Mouse (Mus musculus) layer of hippocampus, postnatal 14 days (tissue): ENCODE data around the gene Masp2. TPM values are rescaled to one million over a fixed set of nuclear protein-coding genes. Genes with fewer than 3 reads are reported as not detected.

Experiments used
- DNase-seq, 2 experiments: peaks; one replicate each; pipeline ENCODE4 v3.0.0; 2021 to 2022; ENCODE audit warnings: low spot score in 2 of 2, mixed read lengths in 1 of 2
- total RNA-seq, 2 experiments: library from RNA; stranded (reverse); gene quantifications; 2 replicates each; pipeline ENCODE4 v1.2.3; 2021

The Masp2 gene
- total RNA-seq, 2 experiments from 2014 or later = 1.0 to 1.8 TPM

DNA sequence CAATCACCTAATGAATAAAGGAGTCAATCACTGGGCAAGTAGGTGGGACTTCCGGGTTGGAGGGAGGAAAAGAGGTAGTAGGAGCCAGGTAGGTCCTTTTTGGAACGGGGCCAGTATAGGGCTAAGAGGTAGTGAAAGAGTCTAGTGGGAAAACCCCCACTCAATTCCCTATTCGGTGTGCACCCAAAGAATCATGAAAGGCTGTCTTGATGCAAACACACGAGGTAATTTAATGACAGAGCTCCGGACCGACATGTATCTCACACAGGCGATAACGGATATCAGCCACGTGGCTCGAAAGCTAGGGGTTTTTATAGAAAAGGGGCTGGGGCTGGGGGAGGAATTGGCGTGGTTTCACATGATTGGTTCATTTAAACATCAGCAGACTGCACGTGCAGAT, 3.5 kb upstream of the Masp2 start:
- DNase-seq = no peak

DNA sequence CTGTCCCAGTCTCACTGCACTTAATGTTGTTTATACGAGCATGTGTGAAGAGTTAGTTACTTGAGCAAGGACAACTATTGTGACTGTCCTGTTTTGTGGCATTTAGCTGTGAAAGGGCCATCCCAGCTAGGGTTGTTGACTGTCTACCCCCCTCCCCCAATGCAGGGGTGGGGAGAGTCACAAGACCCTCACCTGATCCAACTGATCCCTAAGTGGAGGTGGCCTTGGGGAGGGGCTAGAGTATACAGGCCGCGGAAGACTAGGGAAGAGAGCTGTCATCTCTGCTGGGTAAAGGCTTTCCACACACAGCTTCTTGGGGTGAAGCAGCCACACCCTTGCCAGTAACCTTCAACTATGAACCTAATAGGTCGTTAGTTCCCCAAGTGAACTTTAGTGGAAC, 2.0 kb upstream of the Masp2 start:
- DNase-seq = no peak

DNA sequence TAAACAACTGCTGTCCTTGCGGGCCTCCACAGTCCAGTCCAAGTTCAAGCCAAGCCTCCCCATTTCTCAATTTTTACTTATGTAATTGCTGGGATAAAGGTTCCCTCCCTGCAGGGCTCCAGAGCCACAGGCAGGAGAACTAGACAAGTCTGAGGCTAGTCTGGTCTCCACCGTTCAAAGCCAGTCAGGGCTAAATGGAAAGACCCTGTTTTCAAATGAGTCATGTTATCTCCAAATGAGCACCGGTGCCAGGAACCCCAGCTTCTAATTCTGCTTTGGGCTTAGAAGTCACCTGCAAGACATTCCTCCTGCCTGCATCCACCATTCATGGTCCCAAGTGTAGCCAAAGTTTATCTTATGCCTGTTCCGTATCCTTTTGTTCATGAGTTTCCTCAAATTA, 483 bp upstream of the Masp2 start:
- DNase-seq = no peak

GRCm38 (mm10) chr4:148603376-148604139, 1.2 kb downstream of the Masp2 start:
- no peak for DNase-seq

DNA sequence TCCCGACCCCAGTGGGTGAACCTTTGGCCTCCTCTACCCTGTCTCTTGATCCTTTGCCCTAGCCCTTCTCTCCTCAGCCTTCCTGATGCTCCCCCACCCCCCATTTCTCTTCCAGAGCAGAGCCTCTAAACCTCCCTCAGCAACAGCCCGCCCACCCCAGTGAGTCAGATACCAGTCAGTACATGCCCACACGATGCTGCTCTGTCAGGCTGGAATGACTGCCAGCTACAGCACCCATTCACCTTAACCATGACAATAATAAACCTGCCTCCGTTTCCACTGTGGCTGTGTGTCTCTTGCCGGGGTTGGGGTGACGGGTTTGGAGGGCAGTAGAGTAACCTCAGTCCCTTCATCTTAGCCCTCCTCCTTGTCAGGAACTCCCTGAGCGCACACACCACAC, 1.8 kb downstream of the Masp2 start:
- peak in 1 of 2 experiments; percentile 53 for DNase-seq

DNA sequence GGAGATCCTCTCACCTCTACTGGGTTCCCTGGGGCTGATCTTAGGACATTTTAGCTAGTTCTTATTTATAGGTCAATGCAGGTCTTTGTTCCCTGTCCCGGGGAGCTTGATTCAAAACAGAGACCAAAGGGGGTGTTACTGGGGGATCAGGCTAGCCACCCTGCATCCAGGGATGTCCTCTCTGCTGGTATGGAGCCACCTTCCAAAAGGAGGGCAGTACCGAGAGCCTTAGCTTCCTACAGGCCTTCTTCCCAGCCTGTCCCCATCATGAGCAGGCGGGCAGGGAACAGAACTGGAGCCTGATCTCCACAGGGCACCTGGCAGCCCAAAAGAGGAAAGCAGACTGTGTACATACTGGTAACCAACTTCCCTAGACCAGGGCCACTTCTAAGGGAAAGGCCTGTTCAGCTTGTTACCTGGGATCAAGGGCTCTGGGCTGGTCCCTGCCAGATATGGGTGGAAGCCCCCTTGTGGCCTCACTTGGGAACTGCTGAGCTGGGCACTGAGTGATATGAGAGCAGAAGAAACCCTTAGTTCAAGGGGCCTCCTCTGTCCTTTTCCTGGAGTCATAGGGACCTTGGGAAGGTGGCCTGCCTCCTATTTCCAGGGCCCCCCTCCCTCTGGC, 2.3 kb downstream of the Masp2 start:
- peak; percentile 62 to 69 for DNase-seq

DNA sequence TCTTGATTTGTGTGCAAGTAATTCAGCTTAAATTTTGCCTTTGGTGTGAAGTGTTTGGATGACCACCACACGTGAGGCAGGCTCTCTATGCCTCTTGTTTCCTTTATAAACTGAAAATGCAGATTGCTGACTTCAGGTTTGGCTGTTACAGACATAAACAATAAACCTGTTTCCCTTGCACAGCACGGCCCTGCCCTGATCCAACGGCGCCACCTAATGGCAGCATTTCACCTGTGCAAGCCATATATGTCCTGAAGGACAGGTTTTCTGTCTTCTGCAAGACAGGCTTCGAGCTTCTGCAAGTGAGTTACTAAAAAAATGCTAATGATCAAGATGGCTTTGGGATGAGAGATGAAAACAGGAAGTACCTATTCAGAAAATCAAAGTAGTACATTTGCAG, 5.4 kb downstream of the Masp2 start:
- DNase-seq = peak; percentile 54 to 76

DNA sequence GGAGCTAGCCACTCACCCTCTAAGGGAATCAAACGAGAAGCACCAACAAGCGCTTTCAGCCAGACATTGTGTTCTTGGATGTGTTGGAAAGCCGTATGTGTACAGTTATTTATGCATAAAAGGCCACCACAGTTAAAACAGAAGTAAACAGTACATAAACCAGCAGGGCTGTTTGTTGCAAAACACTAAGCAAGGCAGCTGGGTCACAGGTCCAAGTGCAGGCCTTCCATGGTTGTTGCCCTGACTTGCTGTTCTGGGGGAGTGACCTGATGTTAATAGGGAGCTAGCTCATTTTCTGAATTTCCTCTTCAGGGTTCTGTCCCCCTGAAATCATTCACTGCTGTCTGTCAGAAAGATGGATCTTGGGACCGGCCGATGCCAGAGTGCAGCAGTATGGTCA, 7.5 kb downstream of the Masp2 start:
- no peak for DNase-seq

GRCm38 (mm10) chr4:148610631-148611364, 8.4 kb downstream of the Masp2 start:
- no peak for DNase-seq

- DNase-seq = no peak
Measured at GRCm38 (mm10) chr4:148612557-148612956, 10.2 kb downstream of the Masp2 start.

DNA sequence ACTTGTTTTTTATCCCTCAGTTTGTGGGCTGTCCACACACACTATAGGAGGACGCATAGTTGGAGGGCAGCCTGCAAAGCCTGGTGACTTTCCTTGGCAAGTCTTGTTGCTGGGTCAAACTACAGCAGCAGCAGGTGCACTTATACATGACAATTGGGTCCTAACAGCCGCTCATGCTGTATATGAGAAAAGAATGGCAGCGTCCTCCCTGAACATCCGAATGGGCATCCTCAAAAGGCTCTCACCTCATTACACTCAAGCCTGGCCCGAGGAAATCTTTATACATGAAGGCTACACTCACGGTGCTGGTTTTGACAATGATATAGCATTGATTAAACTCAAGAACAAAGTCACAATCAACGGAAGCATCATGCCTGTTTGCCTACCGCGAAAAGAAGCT, 11.4 kb downstream of the Masp2 start:
- no peak for DNase-seq

GRCm38 (mm10) chr4:148619805-148620204, 17.5 kb downstream of the Masp2 start:
- no peak for DNase-seq

DNA sequence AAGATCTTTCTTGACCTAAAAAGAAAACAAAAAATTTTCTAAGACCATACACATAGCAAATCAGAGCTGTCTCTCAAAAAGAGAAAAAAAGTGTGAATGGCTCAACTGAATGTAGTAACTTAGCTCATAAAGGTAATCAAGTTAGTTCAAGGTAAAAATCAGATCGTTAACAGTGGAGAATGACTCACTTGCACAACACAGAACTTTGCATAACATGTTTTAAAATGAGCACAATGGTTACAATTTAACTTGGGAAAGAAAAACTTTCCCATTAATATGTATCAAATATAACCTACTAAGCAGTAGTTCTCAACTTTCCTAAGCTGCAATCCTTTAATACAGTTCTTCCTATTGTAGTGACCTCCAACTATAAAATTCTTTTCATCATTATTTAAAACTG, 18.4 kb downstream of the Masp2 start:
- DNase-seq = no peak

- DNase-seq = no peak
Measured at GRCm38 (mm10) chr4:148622485-148622884, 20.1 kb downstream of the Masp2 start.

DNA sequence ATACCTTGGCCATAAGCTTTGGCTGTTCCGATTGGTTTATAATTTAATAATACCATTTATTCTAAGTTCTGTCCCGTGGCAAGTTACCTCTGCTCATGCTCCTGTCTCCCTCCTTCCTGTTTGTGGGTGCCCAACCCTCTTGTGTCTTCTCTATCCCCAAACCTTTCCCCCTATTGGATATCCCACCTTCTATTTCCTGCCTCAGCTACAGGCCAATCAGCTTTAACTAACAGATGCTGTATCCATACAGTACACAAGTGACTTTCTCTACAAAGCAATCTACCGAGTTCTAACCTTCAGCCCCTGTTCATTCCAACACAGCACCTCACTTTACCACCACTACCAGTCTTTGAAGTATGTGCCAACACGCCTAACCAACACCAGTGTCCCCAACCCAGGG, 21.3 kb downstream of the Masp2 start:
- no peak for DNase-seq

DNA sequence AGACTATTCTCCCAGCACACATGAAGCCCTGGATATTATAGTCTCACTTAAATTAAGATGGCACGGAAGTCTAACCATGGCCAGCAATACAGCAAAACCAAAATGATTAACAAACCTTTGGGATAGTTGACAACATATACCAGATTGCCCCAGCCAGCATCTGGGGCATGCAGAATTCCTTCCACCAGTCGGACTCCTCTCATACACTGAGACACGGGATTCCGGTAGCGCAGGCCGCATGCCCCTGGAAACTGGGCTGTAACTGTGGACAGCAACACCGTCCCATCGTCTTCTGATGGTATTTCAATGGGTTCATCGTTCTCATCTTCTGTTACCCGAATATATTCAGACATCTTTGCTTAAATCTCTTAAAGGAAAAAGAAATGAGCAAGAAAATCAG, 22.7 kb downstream of the Masp2 start:
- no peak for DNase-seq

- peak in 1 of 2 experiments; percentile 27 for DNase-seq
Measured at GRCm38 (mm10) chr4:148625756-148626622, 23.6 kb downstream of the Masp2 start.

GRCm38 (mm10) chr4:148626623-148627185, 24.4 kb downstream of the Masp2 start, which contains the start of gene Tardbp:
TSS of gene Tardbp (minus strand) at chr4:148627019.
- DNase-seq = peak; percentile 95

DNA sequence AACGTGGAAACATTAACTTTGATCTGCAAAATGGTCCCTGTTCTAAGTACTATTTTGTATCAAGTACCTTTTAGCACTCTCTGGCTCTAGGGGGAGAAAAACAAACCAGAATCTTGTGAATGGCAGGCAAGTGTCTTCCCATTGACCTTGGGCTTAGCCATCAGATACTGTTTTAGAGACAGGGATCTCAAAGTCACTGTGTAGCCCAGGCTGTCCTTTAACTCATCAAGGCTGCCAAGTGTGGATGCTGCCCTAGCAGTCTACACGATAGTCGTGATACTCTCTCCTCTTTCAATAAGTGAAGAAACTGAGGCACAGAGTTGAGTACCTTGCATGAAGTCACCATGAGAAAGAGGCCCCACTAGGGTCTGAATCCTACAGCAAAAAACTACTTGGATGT, 24.9 kb downstream of the Masp2 start:
- DNase-seq = no peak

DNA sequence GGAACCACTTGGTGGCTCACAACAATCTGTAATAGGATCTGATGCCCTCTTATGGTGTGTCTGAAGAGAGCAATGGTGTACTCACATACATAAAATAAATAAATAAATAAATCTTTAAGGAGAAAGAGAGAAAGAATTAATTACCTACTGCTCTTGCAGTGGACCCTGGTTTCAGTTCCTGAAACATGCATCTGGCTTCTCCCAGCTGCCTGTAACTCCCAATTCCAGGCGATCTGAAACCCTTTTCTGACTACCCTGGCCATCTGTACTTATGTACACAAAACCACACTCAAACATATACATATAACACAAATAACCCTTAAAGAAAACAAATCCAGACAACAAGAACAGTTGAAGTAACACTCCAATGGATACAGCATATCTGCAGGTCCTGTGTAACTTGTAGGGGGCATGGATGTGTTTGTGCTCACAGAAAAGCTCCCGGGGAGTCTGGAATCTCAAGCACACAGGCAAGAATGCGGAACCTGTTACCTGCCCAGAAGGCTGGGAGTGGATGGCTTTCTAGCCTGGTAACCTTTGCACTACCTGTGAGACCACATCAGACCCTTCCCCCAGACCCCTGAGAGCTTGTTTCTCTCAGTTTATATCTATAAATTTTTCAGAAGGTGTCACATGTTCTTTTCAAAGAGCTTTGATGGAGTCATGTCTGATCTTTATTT, 29.8 kb downstream of the Masp2 start:
- no peak for DNase-seq
